7 mouse cellular contexts compared by ENCODE assay signal in the genomic region with DNA sequence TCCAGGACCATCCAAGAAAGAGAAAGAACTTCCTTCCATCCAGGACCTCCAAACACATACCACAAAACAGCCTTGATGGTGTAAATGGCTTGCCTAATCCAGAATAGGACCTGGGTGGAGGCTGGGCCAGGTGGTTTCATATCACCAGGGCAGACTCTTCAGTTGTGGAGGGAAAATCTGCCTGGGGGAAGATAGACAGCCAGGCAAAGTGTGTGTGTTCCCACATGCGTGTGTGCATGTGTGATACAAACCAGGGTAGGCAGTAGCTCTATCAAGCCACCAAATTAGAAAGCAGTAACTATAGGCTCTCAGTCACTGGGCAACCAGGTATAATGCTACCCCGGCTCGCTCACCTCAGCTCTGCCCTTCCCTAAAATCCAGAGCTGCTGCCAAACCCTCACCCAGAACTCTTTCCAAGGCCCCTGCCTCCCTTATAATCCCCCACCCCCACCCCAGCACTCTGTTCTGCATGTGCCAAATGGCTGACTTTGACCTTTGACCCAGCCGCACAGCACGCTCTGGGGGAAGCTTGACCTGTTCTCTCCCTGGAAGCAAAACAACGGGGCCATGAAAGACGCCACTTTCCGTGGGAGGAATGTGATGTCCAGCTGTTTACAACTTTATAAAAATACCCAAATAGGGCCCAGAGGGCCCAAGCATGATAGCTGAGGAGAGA. TPM values are rescaled to one million over a fixed set of nuclear protein-coding genes. Genes with fewer than 3 reads are reported as not detected.
DNase-seq lines count a peak whose midpoint lies in the region; ATAC-seq and TF ChIP-seq lines count a peak whose summit lies in the region.

No protein-coding gene starts in this region.

- no peaks in the 10 kb centered on the region for H3K27me3 ChIP-seq in ES-Bruce4 (ENCODE audit: control insufficient read depth, insufficient read depth, low read length, poor library complexity, severe bottlenecking)
- no peaks in the 10 kb centered on the region for H3K27me3 ChIP-seq in intestine, postnatal 0 days (replicated peaks; ENCODE audit: control insufficient read depth, insufficient read depth, low read length)

- TF ChIP-seq EP300 in ES-Bruce4 (IDR thresholded peaks at IDR 0.05; ENCODE audit: insufficient read depth, low read depth, low read length) = no peak

- TF ChIP-seq POLR2A in ES-Bruce4 (IDR thresholded peaks at IDR 0.05; ENCODE audit: insufficient read depth, low read length) = no peak

- WGBS in intestine, postnatal 0 days = 38% methylated on average over 8 of the region's 8 CpGs

- H3K27ac ChIP-seq in ES-Bruce4 (ENCODE audit: insufficient read depth, low read length) = no peak overlapping the region
- H3K27ac ChIP-seq in intestine, postnatal 0 days (ENCODE audit: low read depth, low read length) = no peak overlapping the region

- H3K9me3 ChIP-seq in ES-Bruce4 (replicated peaks; ENCODE audit: control insufficient read depth, insufficient read depth, low read length, poor library complexity, severe bottlenecking) = no peaks in the 10 kb centered on the region
- no peaks in the 10 kb centered on the region for H3K9me3 ChIP-seq in intestine, postnatal 0 days (ENCODE audit: control insufficient read depth)

- H3K4me2 ChIP-seq in intestine, postnatal 0 days (replicated peaks; ENCODE audit: low read depth) = 0 out of 2 replicates have a peak overlapping the region, but pooled peaks have one; percentile 10

- H3K36me3 ChIP-seq in ES-Bruce4 (ENCODE audit: control insufficient read depth, insufficient read depth, low read length, poor library complexity, severe bottlenecking) = no peaks in the 10 kb centered on the region
- no peaks in the 10 kb centered on the region for H3K36me3 ChIP-seq in intestine, postnatal 0 days (ENCODE audit: control insufficient read depth, insufficient read depth)

- peak overlapping the region; percentile 12; the same call in 1 of the 2 replicates for H3K9ac ChIP-seq in ES-Bruce4 (ENCODE audit: low read depth, poor library complexity, severe bottlenecking)
- no peak overlapping the region for H3K9ac ChIP-seq in intestine, postnatal 0 days (ENCODE audit: low read depth, low read length)

- no peak for ATAC-seq in intestine, postnatal 0 days
- ATAC-seq in monocyte, adult 5-6 weeks (replicated peaks; ENCODE audit: insufficient number of reproducible peaks, low FRiP score, low TSS enrichment, poor library complexity, severe bottlenecking) = no peak

- no peak for TF ChIP-seq CTCF in ES-Bruce4 (IDR thresholded peaks at IDR 0.05; ENCODE audit: low read depth, low read length)
- no peak for TF ChIP-seq CTCF in intestine, postnatal 0 days (IDR thresholded peaks at IDR 0.05; ENCODE audit: low read depth)

- DNase-seq in ZHBTc4 (ENCODE audit: low read depth, low spot score) = peak; percentile 70
- DNase-seq in mesoderm, embryonic 11.5 days (ENCODE audit: low read depth, low spot score) = peak; percentile 68
- DNase-seq in frontal cortex, postnatal 36 days (ENCODE audit: low spot score in 2 of 2) = no peak
- DNase-seq in spleen, postnatal 36 days (ENCODE audit: low spot score in 2 of 2) = no peak

- H3K4me3 ChIP-seq in ES-Bruce4 (ENCODE audit: low read depth, low read length) = no peak overlapping the region
- no peak overlapping the region for H3K4me3 ChIP-seq in intestine, postnatal 0 days (ENCODE audit: low read depth, low read length)

- H3K4me1 ChIP-seq in ES-Bruce4 (ENCODE audit: control insufficient read depth, insufficient read depth, low read length) = no peaks in the 10 kb centered on the region
- peaks cover 4% of the 10 kb centered on the region; the same call in 1 of the 2 replicates for H3K4me1 ChIP-seq in intestine, postnatal 0 days (replicated peaks; ENCODE audit: control insufficient read depth, insufficient read depth, low read length)

RNA-seq across cellular contexts. Expression of gene Slc19a1, which starts 24.5 kb away (rescaled TPM):
- 15.8 and 17.4 TPM in 2 replicates for polyA plus RNA-seq in ES-Bruce4 (2011; ENCODE audit: insufficient read depth, insufficient read length, low read depth, missing spikeins)
- polyA plus RNA-seq in intestine, postnatal 0 days (2015; fragmentation: Nextera tagmentation; extraction: Ambion mirVana) = 60.0 and 61.9 TPM in 2 replicates
- total RNA-seq in monocyte, adult 5-6 weeks (2017) = 0.38 to 5.1 TPM (median 1.5 TPM) in 3 replicates

RNA-seq across cellular contexts. Expression of gene Pcbp3, which starts 45.9 kb away (rescaled TPM):
- 27.7 and 28.1 TPM in 2 replicates for polyA plus RNA-seq in ES-Bruce4 (2011; ENCODE audit: insufficient read depth, insufficient read length, low read depth, missing spikeins)
- polyA plus RNA-seq in intestine, postnatal 0 days (2015; fragmentation: Nextera tagmentation; extraction: Ambion mirVana) = 18.1 and 18.8 TPM in 2 replicates
- 2.2 to 2.6 TPM (median 2.5 TPM) in 3 replicates for total RNA-seq in monocyte, adult 5-6 weeks (2017)

Comparison
In these comparisons a context has a peak if more than half of its experiments do, and no peak if none do; other contexts are left out.
1. DNase-seq: peak in ZHBTc4 (single experiment) and mesoderm, embryonic 11.5 days (single experiment); none in frontal cortex, postnatal 36 days (0 of 2) and spleen, postnatal 36 days (0 of 2).